Mouse (Mus musculus) heart, embryonic 13.5 days (tissue): Measurements from ENCODE around the gene Lhfp. TPM values are rescaled to one million over a fixed set of nuclear protein-coding genes. Genes with fewer than 3 reads are reported as not detected.
"Not testable (repeated sequence)": the region's sequence is repeated elsewhere in the genome, so short reads cannot be mapped to it uniquely, and the experiment has no call there.

Experiments used
- ATAC-seq: fragments of 200-750 bp; cut with Nextera tagmentation; 2 replicates; pipeline ENCODE4 v1.8.0; 2017; ENCODE audit warnings: moderate TSS enrichment; ENCODE audit not compliant: insufficient number of reproducible peaks, low FRiP score, low TSS enrichment; ENCODE audit errors: extremely low read depth
- H3K27ac ChIP-seq: fragments of 300-500 bp; sonication (generic); replicated peaks from 2 replicates; pipeline ENCODE4 v1.5.1; 2015; ENCODE audit warnings: moderate library complexity, mild to moderate bottlenecking, inconsistent platforms
- H3K27me3 ChIP-seq: fragments of 300-500 bp; sonication (generic); replicated peaks from 2 replicates; pipeline ENCODE4 v1.6.1; 2015; ENCODE audit warnings: mild to moderate bottlenecking, inconsistent platforms
- H3K36me3 ChIP-seq: fragments of 300-500 bp; sonication (generic); 2 replicates; pipeline ENCODE4 v1.6.1; 2015; ENCODE audit warnings: mild to moderate bottlenecking, inconsistent platforms
- H3K4me1 ChIP-seq: fragments of 300-500 bp; sonication (generic); 2 replicates; pipeline ENCODE4 v1.6.1; 2015; ENCODE audit warnings: inconsistent platforms
- H3K4me2 ChIP-seq: fragments of 300-500 bp; sonication (generic); 2 replicates; pipeline ENCODE4 v1.6.1; 2015; ENCODE audit warnings: inconsistent platforms, mild to moderate bottlenecking, moderate library complexity
- H3K4me3 ChIP-seq: fragments of 300-500 bp; sonication (generic); 2 replicates; pipeline ENCODE4 v1.5.1; 2015; ENCODE audit warnings: moderate library complexity, mild to moderate bottlenecking, inconsistent platforms
- H3K9ac ChIP-seq: fragments of 300-500 bp; sonication (generic); 2 replicates; pipeline ENCODE4 v1.6.1; 2015; ENCODE audit warnings: inconsistent platforms, mild to moderate bottlenecking, moderate library complexity
- H3K9me3 ChIP-seq: fragments of 300-500 bp; sonication (generic); 2 replicates; pipeline ENCODE4 v1.6.1; 2016; ENCODE audit warnings: inconsistent platforms
- WGBS: fragments of 180-500 bp; shearing (Covaris S2); methylation state at CpG from one replicate; pipeline ENCODE4 v1.1.7; 2015; ENCODE audit warnings: mixed read lengths; 5-methylcytosine and 5-hydroxymethylcytosine counted together
- polyA plus RNA-seq: library from polyadenylated mRNA; unstranded; fragments of >200 nt; fragmentation: Nextera tagmentation; extraction: Ambion mirVana; gene quantifications from 2 replicates; pipeline ENCODE4 v1.2.1, GENCODE M21; 2015

Gene Lhfp
- polyA plus RNA-seq, 1 experiment from 2014 or later = 82.7 TPM

DNA sequence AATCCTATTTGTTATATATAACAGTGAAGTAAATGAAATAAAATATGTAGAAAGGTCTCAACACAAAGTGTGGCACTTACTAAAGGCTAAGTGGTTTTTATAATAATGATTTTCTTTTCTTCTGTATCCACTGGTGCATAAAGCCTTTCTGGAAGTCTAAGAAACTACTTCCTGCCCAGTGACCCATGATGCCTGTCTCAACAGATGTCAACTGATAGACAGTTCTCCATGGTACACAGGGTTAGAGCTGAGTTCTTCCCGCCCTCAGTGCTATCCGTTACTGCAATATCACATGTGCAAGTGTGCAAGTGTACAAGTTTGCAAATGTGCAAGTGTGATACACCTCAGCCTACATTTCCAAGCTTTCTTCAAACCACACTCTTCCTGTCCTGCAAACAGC is 236.7 kb downstream of the Lhfp start:
- 81% methylated on average over 2 of the region's 2 CpGs for WGBS
- Histone ChIP-seq H3K4me3 (no peak overlapping the region), H3K36me3 (no peaks in the 10 kb centered on the region), H3K4me1 (no peaks in the 10 kb centered on the region), H3K27me3 (no peaks in the 10 kb centered on the region), H3K9me3 (no peaks in the 10 kb centered on the region), H3K9ac (no peak overlapping the region), H3K27ac (no peak overlapping the region), H3K4me2 (no peak overlapping the region)
- ATAC-seq = no peak

DNA sequence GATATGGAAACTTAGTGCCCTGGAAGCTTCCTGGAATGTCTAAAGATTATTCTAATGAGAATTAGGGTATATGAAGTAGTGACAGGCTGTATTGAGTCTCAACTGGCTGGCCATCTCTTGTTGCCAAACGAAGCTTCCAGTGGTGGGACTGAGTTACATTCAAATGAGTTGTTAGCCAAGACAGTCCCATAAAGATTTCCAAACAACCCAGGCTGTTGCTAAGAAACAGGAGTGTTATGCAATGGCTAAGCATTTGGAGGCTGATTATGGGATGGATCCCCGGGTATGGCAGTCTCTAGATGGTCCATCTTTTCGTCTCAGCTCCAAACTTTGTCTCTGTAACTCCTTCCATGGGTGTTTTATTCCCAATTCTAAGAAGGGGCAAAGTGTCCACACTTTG is 240.7 kb downstream of the Lhfp start:
- 61% methylated on average over 3 of the region's 3 CpGs for WGBS
- H3K36me3 ChIP-seq, H3K4me2 ChIP-seq, H3K9ac ChIP-seq, H3K27me3 ChIP-seq, H3K27ac ChIP-seq, H3K4me3 ChIP-seq, ATAC-seq, H3K9me3 ChIP-seq, H3K4me1 ChIP-seq: not testable (repeated sequence)

DNA sequence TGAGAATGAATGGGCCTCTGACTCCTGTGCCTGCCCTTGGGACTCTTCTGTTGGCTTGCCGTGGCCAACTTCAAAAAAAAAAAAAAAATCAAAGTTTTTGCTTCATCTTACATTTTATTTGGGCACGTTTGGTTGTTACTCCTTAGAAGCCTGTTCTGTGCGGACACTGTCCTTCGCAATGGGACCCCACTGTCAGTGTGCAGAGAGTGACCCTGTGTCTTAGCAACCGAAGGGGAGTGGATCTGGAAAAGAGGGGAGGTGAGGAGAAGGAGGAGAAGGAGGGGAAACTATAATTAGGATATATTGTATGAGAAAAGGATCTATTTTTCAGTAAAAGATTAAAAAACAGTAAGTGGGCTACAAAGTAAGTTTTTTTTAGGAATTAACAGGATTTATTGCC is 242.7 kb downstream of the Lhfp start:
- WGBS = 83% methylated on average over 5 of the region's 5 CpGs
- 0 out of 2 replicates have a peak, but pooled peaks cover 5% of the 10 kb centered on the region for H3K4me1 ChIP-seq
- no peak for ATAC-seq
- no peaks in the 10 kb centered on the region for H3K27me3 ChIP-seq
- H3K9ac ChIP-seq = no peak overlapping the region
- H3K4me3 ChIP-seq = no peak overlapping the region
- no peaks in the 10 kb centered on the region for H3K36me3 ChIP-seq
- peaks cover 6% of the 10 kb centered on the region; the same call in 1 of the 2 replicates for H3K9me3 ChIP-seq
- H3K27ac ChIP-seq = 0 out of 2 replicates have a peak overlapping the region, but pooled peaks have one; percentile 8
- no peak overlapping the region for H3K4me2 ChIP-seq

DNA sequence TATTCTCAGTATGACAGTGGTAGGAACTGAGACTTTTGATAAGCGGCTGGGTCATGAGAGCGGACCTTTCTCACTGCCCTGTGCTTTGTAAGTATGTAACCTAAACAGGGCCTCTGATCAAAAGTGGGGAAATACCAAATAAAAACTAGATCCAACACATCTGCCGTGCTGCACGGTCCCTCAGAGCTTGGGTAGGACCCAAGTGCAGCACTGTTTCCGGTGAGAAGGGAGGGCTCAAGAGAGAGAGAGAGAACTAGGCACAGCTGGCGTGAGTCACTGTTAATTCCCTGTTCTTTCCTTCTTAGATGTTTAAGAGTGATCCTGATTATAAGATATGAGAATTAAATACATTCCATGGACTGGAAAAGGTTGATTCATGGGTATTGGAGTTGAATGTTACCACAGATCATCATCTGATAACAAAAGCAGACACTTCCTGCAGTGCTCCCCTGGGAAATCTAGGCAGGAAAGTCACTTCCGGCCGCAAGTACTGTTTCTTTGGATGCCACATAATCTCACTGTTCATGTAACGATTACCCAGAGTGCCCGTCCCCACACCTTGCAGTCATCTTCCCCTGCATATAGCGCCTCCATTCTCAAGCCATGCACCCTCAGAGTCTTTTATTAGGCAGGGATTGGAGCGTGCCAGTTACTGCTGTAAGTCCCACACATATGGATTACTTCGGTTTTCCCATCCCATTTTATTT is 243.3 kb downstream of the Lhfp start:
- no peak overlapping the region for H3K4me2 ChIP-seq
- no peak for ATAC-seq
- H3K36me3 ChIP-seq = no peaks in the 10 kb centered on the region
- H3K9me3 ChIP-seq = peaks cover 6% of the 10 kb centered on the region; the same call in 1 of the 2 replicates
- H3K27me3 ChIP-seq = no peaks in the 10 kb centered on the region
- H3K9ac ChIP-seq = no peak overlapping the region
- 67% methylated on average over 13 of the region's 13 CpGs for WGBS
- H3K4me3 ChIP-seq = no peak overlapping the region
- 0 out of 2 replicates have a peak, but pooled peaks cover 5% of the 10 kb centered on the region for H3K4me1 ChIP-seq
- 0 out of 2 replicates have a peak overlapping the region, but pooled peaks have one; percentile 8 for H3K27ac ChIP-seq

DNA sequence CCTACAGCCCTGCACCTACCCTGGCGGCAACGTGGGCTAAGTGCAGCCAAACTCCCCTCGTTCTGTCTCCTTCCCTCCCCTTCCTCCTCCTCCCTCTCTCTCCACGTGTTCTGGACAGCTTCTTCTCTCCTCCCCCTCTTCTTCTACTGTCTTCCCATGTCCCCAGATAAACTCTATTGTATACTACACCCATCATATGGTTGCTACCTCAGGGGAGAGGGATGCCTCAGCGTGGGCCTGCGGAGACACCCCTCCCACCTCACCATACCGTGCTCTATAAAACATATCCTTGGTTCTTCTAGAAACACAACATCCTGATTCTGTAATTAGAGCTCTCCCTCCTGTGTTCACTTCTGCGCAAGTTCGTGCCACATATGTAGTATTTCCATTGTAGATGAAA is 247.3 kb downstream of the Lhfp start:
- ATAC-seq = no peak
- H3K27me3 ChIP-seq = no peaks in the 10 kb centered on the region
- 54% methylated on average over 9 of the region's 9 CpGs for WGBS
- H3K4me1 ChIP-seq = peaks cover 15% of the 10 kb centered on the region; the same call in 1 of the 2 replicates
- no peak overlapping the region for H3K27ac ChIP-seq
- no peak overlapping the region for H3K9ac ChIP-seq
- peaks cover 4% of the 10 kb centered on the region; the same call in 1 of the 2 replicates for H3K9me3 ChIP-seq
- H3K4me2 ChIP-seq = no peak overlapping the region
- no peak overlapping the region for H3K4me3 ChIP-seq
- H3K36me3 ChIP-seq = no peaks in the 10 kb centered on the region

GRCm38 (mm10) chr3:53289589-53290219 is 248.4 kb downstream of the Lhfp start:
- Histone ChIP-seq H3K9me3 (no peaks in the 10 kb centered on the region), H3K4me3 (no peak overlapping the region), H3K27me3 (no peaks in the 10 kb centered on the region), H3K4me1 (peaks cover 11% of the 10 kb centered on the region; the same call in 1 of the 2 replicates), H3K36me3 (no peaks in the 10 kb centered on the region), H3K27ac (no peak overlapping the region), H3K4me2 (no peak overlapping the region), H3K9ac (no peak overlapping the region)
- WGBS = 81% methylated on average over 14 of the region's 14 CpGs
- ATAC-seq = no peak

DNA sequence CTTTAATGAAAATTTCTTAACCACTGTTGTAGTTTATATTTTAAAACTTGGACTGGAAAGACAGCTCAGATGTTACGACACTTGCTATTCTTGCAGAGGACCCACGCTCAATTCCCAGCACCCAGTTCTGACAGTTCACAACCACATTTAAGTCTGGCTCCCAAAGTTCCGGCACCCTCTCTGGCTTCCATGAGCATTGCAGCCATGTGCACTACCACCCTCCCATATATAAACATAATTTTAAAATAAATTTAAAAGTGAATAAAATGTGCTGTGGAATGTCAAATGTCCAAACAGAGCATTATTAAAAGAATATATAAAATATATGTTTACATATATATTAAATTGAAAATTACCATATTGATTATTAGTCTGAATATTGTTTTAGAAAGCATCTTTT is 249.9 kb downstream of the Lhfp start:
- Histone ChIP-seq H3K4me1 (peaks cover 10% of the 10 kb centered on the region; the same call in 1 of the 2 replicates), H3K27ac (no peak overlapping the region)
- 91% methylated on average over 3 of the region's 3 CpGs for WGBS

GRCm38 (mm10) chr3:53291945-53292344 is 250.6 kb downstream of the Lhfp start:
- peaks cover 10% of the 10 kb centered on the region; the same call in 1 of the 2 replicates for H3K4me1 ChIP-seq
- H3K4me3 ChIP-seq = no peak overlapping the region
- no peaks in the 10 kb centered on the region for H3K9me3 ChIP-seq
- H3K27me3 ChIP-seq = no peaks in the 10 kb centered on the region
- H3K36me3 ChIP-seq = no peaks in the 10 kb centered on the region
- H3K4me2 ChIP-seq = no peak overlapping the region
- no peak for ATAC-seq
- H3K9ac ChIP-seq = no peak overlapping the region
- 64% methylated on average over 1 of the region's 1 CpGs for WGBS
- H3K27ac ChIP-seq = no peak overlapping the region

More for the DNA sequence above, 249.9 kb downstream of the Lhfp start:
- H3K9ac ChIP-seq = no peak overlapping the region
- H3K36me3 ChIP-seq = no peaks in the 10 kb centered on the region
- H3K4me3 ChIP-seq = no peak overlapping the region
- no peaks in the 10 kb centered on the region for H3K27me3 ChIP-seq
- no peaks in the 10 kb centered on the region for H3K9me3 ChIP-seq
- H3K4me2 ChIP-seq = no peak overlapping the region
- no peak for ATAC-seq

GRCm38 (mm10) chr3:53292474-53292873 is 251.1 kb downstream of the Lhfp start:
- no peak overlapping the region for H3K4me3 ChIP-seq
- no peak overlapping the region for H3K9ac ChIP-seq
- H3K27ac ChIP-seq = no peak overlapping the region
- no peak overlapping the region for H3K4me2 ChIP-seq
- WGBS = 59% methylated on average over 3 of the region's 3 CpGs
- no peaks in the 10 kb centered on the region for H3K27me3 ChIP-seq
- H3K36me3 ChIP-seq = no peaks in the 10 kb centered on the region
- no peaks in the 10 kb centered on the region for H3K9me3 ChIP-seq
- no peak for ATAC-seq
- peaks cover 10% of the 10 kb centered on the region; the same call in 1 of the 2 replicates for H3K4me1 ChIP-seq

DNA sequence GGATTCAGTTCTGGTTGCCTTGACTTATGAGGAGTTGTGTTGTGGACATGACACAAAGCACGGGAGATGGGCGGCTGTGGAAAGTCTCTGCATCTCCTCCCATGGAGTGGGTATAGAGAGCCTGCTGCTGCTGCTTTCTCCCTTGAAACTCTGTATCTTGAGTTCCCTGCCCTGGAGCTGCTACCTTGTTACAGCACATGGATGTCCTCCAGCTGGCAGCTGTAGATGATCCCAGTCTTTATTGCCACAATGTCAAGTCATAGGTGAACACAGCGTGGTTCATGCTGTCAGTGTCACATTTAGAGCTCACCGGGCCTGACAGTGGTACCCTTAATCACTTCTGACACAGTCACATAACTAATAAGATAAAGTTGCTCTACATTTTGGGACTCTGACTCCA is 251.7 kb downstream of the Lhfp start:
- ATAC-seq = no peak
- WGBS = 72% methylated on average over 4 of the region's 4 CpGs
- Histone ChIP-seq H3K27ac (no peak overlapping the region), H3K27me3 (no peaks in the 10 kb centered on the region), H3K9ac (no peak overlapping the region), H3K9me3 (no peaks in the 10 kb centered on the region), H3K36me3 (no peaks in the 10 kb centered on the region), H3K4me2 (no peak overlapping the region), H3K4me3 (no peak overlapping the region), H3K4me1 (peaks cover 10% of the 10 kb centered on the region; the same call in 1 of the 2 replicates)

GRCm38 (mm10) chr3:53293901-53294433 is 252.6 kb downstream of the Lhfp start:
- Histone ChIP-seq H3K27ac (no peak overlapping the region), H3K36me3 (no peaks in the 10 kb centered on the region), H3K9ac (no peak overlapping the region), H3K4me2 (no peak overlapping the region), H3K27me3 (no peaks in the 10 kb centered on the region), H3K9me3 (no peaks in the 10 kb centered on the region), H3K4me1 (peaks cover 10% of the 10 kb centered on the region; the same call in 1 of the 2 replicates), H3K4me3 (no peak overlapping the region)
- 70% methylated on average over 4 of the region's 4 CpGs for WGBS
- ATAC-seq = no peak
